Mouse (Mus musculus): ENCODE data around the gene Hist2h2ab. TPM values are rescaled to one million over a fixed set of nuclear protein-coding genes. Genes with fewer than 3 reads are reported as not detected.

Gene Hist2h2ab
- total RNA-seq, 2 experiments from 2014 or later, result 16.7 to 16.8 TPM

DNA sequence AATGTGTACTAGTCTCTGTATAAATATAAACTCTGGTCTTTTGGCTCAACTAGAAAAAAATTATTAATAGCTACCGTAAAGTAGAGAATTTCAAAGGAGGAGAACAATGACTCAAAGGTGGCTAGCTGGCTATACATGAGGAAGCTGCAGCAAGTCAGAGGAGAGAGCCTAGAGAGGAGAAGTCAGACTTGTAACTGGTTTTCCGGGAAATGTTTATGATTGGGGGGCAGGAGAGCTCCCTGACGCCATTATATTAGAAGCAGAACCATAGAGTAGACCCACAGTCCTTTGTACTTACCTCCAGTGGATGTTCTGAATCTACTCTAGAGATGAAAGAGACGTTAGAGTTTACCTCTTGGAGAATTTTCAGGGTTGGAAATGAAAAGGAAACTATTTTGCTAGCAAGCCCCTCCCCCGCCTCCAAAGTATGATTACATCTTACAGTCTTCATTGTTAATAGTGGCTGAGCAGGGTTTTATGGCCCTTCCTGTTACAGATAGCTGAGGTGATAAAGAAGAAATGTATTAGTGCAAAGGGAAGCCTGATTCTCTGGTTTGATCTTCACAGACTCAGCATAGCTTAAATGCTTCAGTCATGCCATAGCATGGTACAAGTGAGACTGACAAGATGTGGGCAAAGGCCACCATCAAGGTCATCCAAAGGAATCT, 36.4 kb downstream of the Hist2h2ab start:
- no peak for DNase-seq (ENCODE audit: low spot score in 2 of 2)

DNA sequence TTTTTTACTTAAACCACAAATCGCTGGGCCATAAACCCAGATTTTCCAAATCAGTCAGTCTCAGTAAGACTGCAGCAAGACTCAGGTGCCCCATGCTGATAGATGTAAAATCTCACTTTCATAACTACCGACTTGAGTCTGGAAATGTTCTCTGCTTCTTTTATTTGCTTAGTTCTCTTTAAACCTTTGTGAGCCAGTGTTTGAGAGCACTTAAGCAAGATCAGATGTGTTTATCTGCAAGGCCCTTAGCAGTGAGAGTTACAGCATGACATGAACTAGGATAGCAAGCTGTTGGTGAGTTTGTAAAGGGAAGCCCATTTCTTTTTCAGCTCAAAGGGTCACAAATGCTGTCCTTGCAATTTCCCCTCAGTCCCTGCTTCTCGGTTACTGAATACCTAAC, 37.5 kb downstream of the Hist2h2ab start:
- DNase-seq (ENCODE audit: low spot score in 2 of 2), result no peak

DNA sequence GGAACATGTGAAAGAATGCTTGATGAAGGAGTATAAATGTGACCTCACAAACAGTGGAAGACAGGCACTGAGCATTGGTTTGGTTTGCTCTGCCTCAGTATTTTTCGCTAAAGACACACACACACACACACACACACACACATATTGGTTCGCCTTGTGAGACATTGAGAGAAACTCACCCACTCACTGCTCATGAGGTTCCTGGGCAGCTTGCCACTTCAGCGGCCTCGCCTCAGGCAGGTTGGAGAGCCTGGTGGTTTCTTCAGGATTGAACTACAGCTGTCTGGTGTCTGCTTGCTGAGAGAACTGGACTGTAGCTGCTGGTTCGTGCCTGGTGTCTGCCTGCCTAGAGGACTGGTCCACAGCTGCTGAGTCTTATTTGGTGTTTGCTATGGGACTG, 40.6 kb downstream of the Hist2h2ab start:
- no peak for DNase-seq (ENCODE audit: low spot score in 2 of 2)

GRCm38 (mm10) chr3:96261623-96262022, 42.0 kb downstream of the Hist2h2ab start:
- DNase-seq (ENCODE audit: low spot score in 2 of 2), result no peak

- DNase-seq (ENCODE audit: low spot score in 2 of 2), result peak; percentile 58 to 67
Measured at GRCm38 (mm10) chr3:96262216-96262875, 42.7 kb downstream of the Hist2h2ab start.

DNA sequence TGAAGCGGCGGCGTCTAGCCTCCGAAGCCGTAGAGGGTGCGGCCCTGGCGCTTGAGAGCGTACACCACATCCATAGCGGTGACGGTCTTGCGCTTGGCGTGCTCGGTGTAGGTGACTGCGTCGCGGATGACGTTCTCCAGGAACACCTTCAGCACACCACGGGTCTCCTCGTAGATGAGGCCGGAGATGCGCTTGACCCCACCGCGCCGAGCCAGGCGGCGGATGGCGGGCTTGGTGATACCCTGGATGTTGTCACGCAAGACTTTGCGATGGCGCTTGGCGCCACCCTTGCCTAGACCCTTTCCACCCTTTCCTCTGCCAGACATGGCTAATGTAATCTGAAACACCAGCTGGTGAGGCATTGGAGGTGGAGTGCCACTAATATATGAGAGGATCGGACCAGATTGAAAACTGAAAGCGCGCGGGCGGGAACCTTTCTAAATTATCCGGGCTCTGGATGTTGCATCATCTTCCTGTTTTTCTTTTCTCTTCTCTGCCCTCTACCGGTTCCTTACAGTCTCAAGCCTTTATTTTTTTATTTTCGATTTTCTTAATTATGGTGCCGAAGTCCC, 43.4 kb downstream of the Hist2h2ab start, which contains the start of gene Hist2h4:
Hist2h4 (minus strand) TSS at position 333 of the 572 bp plus-strand sequence.
- peak; percentile 96 for DNase-seq (ENCODE audit: low spot score in 2 of 2)

DNA sequence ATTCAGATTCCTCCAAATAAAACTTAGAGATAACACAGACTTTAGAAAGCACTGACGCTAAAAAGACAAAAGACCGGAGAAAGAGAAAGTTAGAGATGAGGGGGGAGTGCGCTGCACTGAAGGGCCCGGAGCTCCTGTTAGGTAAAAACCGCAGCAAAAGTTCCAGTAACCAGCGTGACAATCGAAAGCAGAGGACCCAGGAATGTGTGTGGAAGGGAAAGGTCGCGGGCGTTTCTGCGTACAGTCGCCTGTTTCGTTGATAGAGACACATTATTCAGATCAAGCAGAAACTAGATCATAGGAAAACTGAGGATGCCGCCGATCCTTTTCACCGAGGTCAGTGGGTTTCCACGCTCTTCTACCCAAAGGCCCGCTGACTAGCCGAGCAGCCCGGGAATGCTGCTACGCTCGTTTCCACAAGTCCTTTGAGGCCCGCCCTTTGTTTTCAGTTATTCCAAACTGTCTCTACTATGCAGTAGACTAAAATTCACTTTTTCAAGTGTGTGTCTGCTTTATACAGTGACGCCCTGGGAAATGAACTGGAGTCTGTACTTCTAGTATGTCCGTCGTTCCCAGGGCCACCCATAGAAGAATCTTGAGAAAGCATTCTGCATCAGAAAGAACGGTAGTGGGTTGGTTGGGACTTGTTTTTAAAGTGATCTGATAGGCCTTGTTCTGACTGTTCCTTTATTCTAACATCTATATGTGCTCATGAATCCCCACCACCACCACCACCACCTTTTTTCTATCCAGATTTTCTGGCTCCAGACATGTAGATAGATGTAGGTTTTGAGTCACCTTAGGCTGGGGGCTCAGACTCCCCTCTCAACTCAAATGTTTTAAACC, 44.1 kb downstream of the Hist2h2ab start:
- DNase-seq (ENCODE audit: low spot score in 2 of 2), result peak; percentile 29 to 47

DNA sequence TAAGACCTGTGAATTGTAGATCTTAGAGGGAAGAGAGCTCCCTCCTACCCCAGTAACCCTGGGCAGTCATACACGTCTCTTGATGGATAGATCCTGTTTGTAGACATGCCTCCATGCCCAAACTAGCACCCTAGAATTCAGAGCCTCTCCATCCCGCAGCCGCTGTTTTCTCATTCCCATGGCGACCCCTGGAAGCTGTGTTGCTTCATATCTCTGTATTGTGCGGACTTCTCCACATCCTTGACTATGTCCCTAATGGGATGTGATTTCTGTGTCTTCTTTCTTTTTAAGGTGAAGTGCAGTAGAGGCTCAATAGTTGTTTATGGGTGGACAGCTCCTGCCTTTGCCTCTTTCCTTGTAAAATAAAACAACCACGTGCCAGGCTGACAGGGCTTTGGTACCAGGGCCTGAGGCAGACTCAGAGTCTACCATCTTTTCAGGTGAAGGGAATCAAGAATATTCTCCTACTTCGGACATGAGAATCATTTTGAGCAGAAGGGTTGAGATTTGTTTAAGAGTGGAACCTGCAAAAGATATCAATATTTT, 44.8 kb downstream of the Hist2h2ab start:
- DNase-seq (ENCODE audit: low spot score in 2 of 2), result no peak

GRCm38 (mm10) chr3:96266132-96266710, 46.6 kb downstream of the Hist2h2ab start:
- no peak for DNase-seq (ENCODE audit: low spot score in 2 of 2)

GRCm38 (mm10) chr3:96267541-96267940, 47.9 kb downstream of the Hist2h2ab start:
- no peak for DNase-seq (ENCODE audit: low spot score in 2 of 2)

GRCm38 (mm10) chr3:96268051-96268775, 48.5 kb downstream of the Hist2h2ab start, which contains the start of gene Hist2h3b:
Gene Hist2h3b, plus strand, starts transcription at chr3:96268654.
- DNase-seq (ENCODE audit: low spot score in 2 of 2), result peak; percentile 75 to 82

- DNase-seq (ENCODE audit: low spot score in 2 of 2), result peak; percentile 38 to 39
Measured at GRCm38 (mm10) chr3:96268776-96269378, 49.2 kb downstream of the Hist2h2ab start.

Small RNAs within 50 kb of the gene (microRNA-seq; reads per million reads assigned to microRNA genes)
- gene Gm44492, result 0 reads per million in 2 experiments
- 0 reads per million in 2 experiments for gene Gm47311
- 0 reads per million in 2 experiments for gene Gm47313

Other genes with a start within 250 kb of the Hist2h2ab start
- gene Plekho1, start 223.9 kb upstream of the Hist2h2ab start, total RNA-seq (2021), result 10 to 100 TPM; 50.2 to 56.5 TPM
- gene Vps45, start 161.4 kb upstream of the Hist2h2ab start, total RNA-seq (2021), result 10 to 100 TPM; 41.9 to 42.2 TPM
- gene Otud7b, start 115.3 kb upstream of the Hist2h2ab start, total RNA-seq (2021), result 10 to 100 TPM; 17.7 to 21.0 TPM
- gene Mtmr11, start 57.9 kb upstream of the Hist2h2ab start, total RNA-seq (2021), result 1 to 10 TPM; 5.5 to 9.2 TPM
- 10 to 100 TPM; 54.3 to 55.7 TPM for gene Sf3b4, start 47.5 kb upstream of the Hist2h2ab start, total RNA-seq (2021)
- 100 to 1,000 TPM; 317 to 343 TPM for gene Sv2a, start 38.7 kb upstream of the Hist2h2ab start, total RNA-seq (2021)
- gene Bola1, start 156 bp upstream of the Hist2h2ab start, total RNA-seq (2021), result 10 to 100 TPM; 20.9 to 22.8 TPM
- 10 to 100 TPM; 42.5 to 52.0 TPM for gene Hist2h2ac, start 1.0 kb downstream of the Hist2h2ab start, total RNA-seq (2021)
- gene Hist2h2be, start 1.3 kb downstream of the Hist2h2ab start, total RNA-seq (2021), result 1 to 10 TPM; 3.9 TPM
- 10 to 100 TPM; 18.2 to 19.1 TPM for gene Hist2h3c2, start 19.3 kb downstream of the Hist2h2ab start, total RNA-seq (2021)
- gene Hist2h2aa2, start 20.4 kb downstream of the Hist2h2ab start, total RNA-seq (2021), result 100 to 1,000 TPM; 287 to 323 TPM
- gene Hist2h2aa1, start 25.6 kb downstream of the Hist2h2ab start, total RNA-seq (2021), result 10 to 100 TPM in 1 of 2 experiments, 1 to 10 TPM in 1; 6.0 to 16.1 TPM
- gene Hist2h3c1, start 26.8 kb downstream of the Hist2h2ab start, total RNA-seq (2021), result not detected
- gene Hist2h4, start 43.4 kb downstream of the Hist2h2ab start, total RNA-seq (2021), result 10 to 100 TPM; 32.6 to 33.2 TPM
- 100 to 1,000 TPM; 161 to 165 TPM for gene Hist2h3b, start 48.8 kb downstream of the Hist2h2ab start, total RNA-seq (2021)
- gene Hist2h2bb, start 49.9 kb downstream of the Hist2h2ab start, total RNA-seq (2021), result 100 to 1,000 TPM; 211 to 217 TPM
- 1 to 10 TPM; 1.9 TPM for gene Fcgr1, start 74.1 kb downstream of the Hist2h2ab start, total RNA-seq (2021)
- not detected for gene BC107364, start 232.4 kb downstream of the Hist2h2ab start, total RNA-seq (2021)

Data from layer of hippocampus, postnatal 10 days (tissue).